Mouse (Mus musculus): ENCODE measurements around the gene Tex19.1. TPM values are rescaled to one million over a fixed set of nuclear protein-coding genes. Genes with fewer than 3 reads are reported as not detected.
A peak's percentile ranks its signal among the peaks of the same experiment; 100 is the strongest.
"Not testable (repeated sequence)": the region's sequence is repeated elsewhere in the genome, so short reads cannot be mapped to it uniquely, and the experiment has no call there.

Gene Tex19.1
- 0.10 TPM in 1 of 2 replicates, not detected in the other for polyA plus RNA-seq (2015; fragmentation: Nextera tagmentation; extraction: Ambion mirVana)

DNA sequence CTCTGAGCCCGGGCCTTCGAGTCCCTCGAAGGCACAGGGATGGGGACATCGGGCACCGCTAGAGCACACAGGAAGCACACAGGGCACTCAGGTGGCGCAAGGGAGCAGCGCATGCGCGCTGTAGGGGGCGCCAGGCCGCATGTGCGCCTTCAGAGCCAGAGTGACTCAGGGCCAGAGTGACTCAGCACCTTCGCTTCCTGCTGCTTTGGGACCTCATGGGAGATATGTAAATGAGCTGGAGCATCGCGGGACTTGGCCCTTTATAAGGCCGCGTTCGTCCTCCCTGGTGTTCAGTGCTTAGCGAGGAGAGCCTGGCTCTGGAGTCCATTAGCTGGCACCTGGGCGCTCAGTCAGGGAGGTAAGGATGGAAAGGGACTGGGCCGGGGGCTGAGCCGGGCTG, at the start of gene Tex19.1:
TSS of gene Tex19.1 (plus strand) at position 279 of the 400 bp plus-strand sequence.
- no peak for ATAC-seq (replicated peaks; ENCODE audit: insufficient number of reproducible peaks, insufficient read depth, low FRiP score, low read depth)
- Histone ChIP-seq H3K4me2 (no peak within 1 kb of the TSS), H3K36me3 (no peaks in the 10 kb centered on the region), H3K9ac (no peak within 1 kb of the TSS), H3K27ac (no peak within 1 kb of the TSS), H3K9me3 (replicated peaks) (no peaks in the 10 kb centered on the region), H3K27me3 (no peaks in the 10 kb centered on the region), H3K4me1 (replicated peaks) (no peaks in the 10 kb centered on the region), H3K4me3 (no peak within 1 kb of the TSS)
- 90% methylated on average over 22 of the region's 22 CpGs for WGBS

GRCm38 (mm10) chr11:121099762-121100161, 46.2 kb upstream of the Tex19.1 start:
- H3K4me3 ChIP-seq: no peak overlapping the region
- H3K4me2 ChIP-seq: no peak overlapping the region
- 46% methylated on average over 7 of the region's 7 CpGs for WGBS
- H3K27ac ChIP-seq: no peak overlapping the region
- H3K36me3 ChIP-seq: no peaks in the 10 kb centered on the region
- H3K9ac ChIP-seq: no peak overlapping the region
- H3K9me3 ChIP-seq (replicated peaks): no peaks in the 10 kb centered on the region
- H3K4me1 ChIP-seq (replicated peaks): peaks cover 4% of the 10 kb centered on the region
- no peaks in the 10 kb centered on the region for H3K27me3 ChIP-seq
- peak; percentile 39; the same call in 1 of the 2 replicates for ATAC-seq (replicated peaks; ENCODE audit: insufficient number of reproducible peaks, insufficient read depth, low FRiP score, low read depth)

GRCm38 (mm10) chr11:121100692-121101091, 45.3 kb upstream of the Tex19.1 start:
- ATAC-seq (replicated peaks; ENCODE audit: insufficient number of reproducible peaks, insufficient read depth, low FRiP score, low read depth): no peak
- Histone ChIP-seq H3K27ac (no peak overlapping the region), H3K9me3 (replicated peaks) (no peaks in the 10 kb centered on the region), H3K4me3 (no peak overlapping the region), H3K36me3 (no peaks in the 10 kb centered on the region), H3K4me1 (replicated peaks) (peaks cover 4% of the 10 kb centered on the region), H3K9ac (no peak overlapping the region), H3K4me2 (no peak overlapping the region), H3K27me3 (no peaks in the 10 kb centered on the region)
- 62% methylated on average over 7 of the region's 7 CpGs for WGBS

GRCm38 (mm10) chr11:121101124-121101805, 44.7 kb upstream of the Tex19.1 start:
- Histone ChIP-seq H3K4me2 (no peak overlapping the region), H3K9me3 (replicated peaks) (no peaks in the 10 kb centered on the region), H3K27ac (no peak overlapping the region), H3K36me3 (no peaks in the 10 kb centered on the region), H3K4me1 (replicated peaks) (peaks cover 4% of the 10 kb centered on the region), H3K9ac (no peak overlapping the region), H3K4me3 (no peak overlapping the region), H3K27me3 (no peaks in the 10 kb centered on the region)
- 74% methylated on average over 4 of the region's 4 CpGs for WGBS
- no peak for ATAC-seq (replicated peaks; ENCODE audit: insufficient number of reproducible peaks, insufficient read depth, low FRiP score, low read depth)

DNA sequence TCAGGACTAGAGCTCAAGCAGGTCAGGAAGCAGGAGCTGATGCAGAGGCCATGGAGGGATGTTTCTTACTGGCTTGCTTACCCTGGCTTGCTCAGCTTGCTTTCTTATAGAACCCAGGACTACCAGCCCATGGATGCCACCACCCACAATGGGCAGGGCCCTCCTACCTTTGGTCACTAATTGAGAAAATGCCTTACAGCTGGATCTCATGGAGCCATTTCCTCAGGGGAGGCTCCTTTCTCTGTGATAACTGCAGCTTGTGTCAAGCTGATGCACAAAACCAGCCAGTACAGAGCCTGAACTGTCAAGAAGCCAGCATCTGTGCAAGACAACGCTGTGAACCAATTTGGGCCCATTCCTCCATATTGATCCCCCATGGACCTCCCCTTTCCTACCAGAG, 38.7 kb upstream of the Tex19.1 start:
- not testable (repeated sequence) for H3K36me3 ChIP-seq; H3K27me3 ChIP-seq; H3K4me2 ChIP-seq; ATAC-seq (replicated peaks; ENCODE audit: insufficient number of reproducible peaks, insufficient read depth, low FRiP score, low read depth); H3K4me3 ChIP-seq; H3K9ac ChIP-seq; H3K9me3 ChIP-seq (replicated peaks)
- 86% methylated on average over 1 of the region's 1 CpGs for WGBS
- Histone ChIP-seq H3K27ac (peak overlapping the region; percentile 56; the same call in 1 of the 2 replicates), H3K4me1 (replicated peaks) (peaks cover 34% of the 10 kb centered on the region)

DNA sequence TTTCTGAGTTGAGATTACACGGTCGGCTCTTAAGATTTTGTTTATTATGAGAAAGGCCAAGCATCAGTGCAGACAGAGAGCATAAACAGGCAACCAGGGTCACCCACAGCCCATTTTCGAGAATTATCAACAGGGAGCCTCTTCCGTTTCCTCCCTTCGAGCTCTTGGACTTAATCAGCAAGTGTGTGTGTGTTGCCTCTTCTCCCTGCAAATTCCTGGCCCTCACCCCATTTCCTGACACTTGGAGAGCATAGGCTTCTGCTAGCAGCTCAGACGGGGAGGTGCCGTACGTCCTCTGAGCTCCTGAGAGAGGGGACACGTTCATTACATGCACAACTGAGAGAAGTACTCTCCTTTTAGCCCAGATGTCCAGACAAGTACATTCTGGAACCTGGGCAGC, 37.9 kb upstream of the Tex19.1 start:
- no peak overlapping the region for H3K9ac ChIP-seq
- peak overlapping the region; percentile 56 for H3K27ac ChIP-seq
- H3K27me3 ChIP-seq: no peaks in the 10 kb centered on the region
- no peak overlapping the region for H3K4me2 ChIP-seq
- no peak overlapping the region for H3K4me3 ChIP-seq
- H3K4me1 ChIP-seq (replicated peaks): peaks cover 34% of the 10 kb centered on the region
- H3K36me3 ChIP-seq: no peaks in the 10 kb centered on the region
- ATAC-seq (replicated peaks; ENCODE audit: insufficient number of reproducible peaks, insufficient read depth, low FRiP score, low read depth): peak; percentile 68
- 19% methylated on average over 9 of the region's 9 CpGs for WGBS
- H3K9me3 ChIP-seq (replicated peaks): no peaks in the 10 kb centered on the region

- Histone ChIP-seq H3K4me1 (replicated peaks) (peaks cover 34% of the 10 kb centered on the region), H3K27me3 (no peaks in the 10 kb centered on the region; the same call in 1 of the 2 replicates), H3K9me3 (replicated peaks) (no peaks in the 10 kb centered on the region), H3K9ac (no peak overlapping the region), H3K27ac (no peak overlapping the region), H3K4me3 (no peak overlapping the region), H3K36me3 (no peaks in the 10 kb centered on the region), H3K4me2 (no peak overlapping the region)
- WGBS: 5% methylated on average over 2 of the region's 2 CpGs
- ATAC-seq (replicated peaks; ENCODE audit: insufficient number of reproducible peaks, insufficient read depth, low FRiP score, low read depth): peak; percentile 91
Observed at GRCm38 (mm10) chr11:121109986-121110385, 36.0 kb upstream of the Tex19.1 start.

DNA sequence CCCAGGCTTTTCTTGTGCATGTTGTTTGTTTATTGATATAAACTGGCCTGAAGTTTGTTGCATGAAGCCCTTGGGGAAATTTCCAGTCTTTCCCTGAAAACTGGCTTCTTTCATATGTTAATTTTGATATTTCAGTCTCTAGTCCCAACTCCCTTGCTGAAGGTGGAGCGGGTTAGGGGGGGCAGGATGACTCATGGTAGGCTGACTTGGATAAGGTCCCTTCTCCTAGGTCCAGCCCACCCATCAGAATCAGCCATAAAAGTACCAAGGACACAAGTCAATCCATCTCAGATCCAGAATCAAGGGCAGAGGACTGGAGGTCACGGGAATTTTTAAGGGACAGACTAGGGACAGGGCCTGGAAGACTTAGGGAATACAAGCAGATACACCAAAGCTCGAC, 34.9 kb upstream of the Tex19.1 start:
- Histone ChIP-seq H3K27me3 (no peaks in the 10 kb centered on the region; the same call in 1 of the 2 replicates), H3K4me2 (no peak overlapping the region), H3K27ac (no peak overlapping the region), H3K36me3 (no peaks in the 10 kb centered on the region), H3K4me3 (no peak overlapping the region), H3K4me1 (replicated peaks) (peaks cover 34% of the 10 kb centered on the region), H3K9ac (no peak overlapping the region), H3K9me3 (replicated peaks) (no peaks in the 10 kb centered on the region)
- WGBS: 82% methylated on average over 3 of the region's 3 CpGs
- ATAC-seq (replicated peaks; ENCODE audit: insufficient number of reproducible peaks, insufficient read depth, low FRiP score, low read depth): no peak

DNA sequence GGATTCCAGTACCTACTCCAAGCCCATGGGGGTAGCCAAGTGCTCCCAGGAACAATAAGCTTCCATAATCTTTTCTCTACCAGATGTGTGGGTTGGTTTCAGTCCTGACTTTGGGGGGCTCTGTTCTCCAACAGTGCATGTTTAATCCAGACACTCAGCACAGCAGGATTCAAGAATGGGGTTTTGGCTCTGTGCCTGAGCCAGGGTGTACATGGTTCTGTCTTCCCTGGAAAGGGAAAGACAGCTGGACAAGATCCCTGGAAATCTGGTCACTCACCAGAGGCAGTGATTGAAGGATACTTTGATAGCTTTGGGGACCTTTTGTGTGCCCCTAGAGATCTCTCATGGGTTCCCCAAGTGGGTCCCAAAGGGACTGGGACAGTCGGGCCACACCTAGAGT, 34.3 kb upstream of the Tex19.1 start:
- no peaks in the 10 kb centered on the region for H3K36me3 ChIP-seq
- H3K9ac ChIP-seq: no peak overlapping the region
- peaks cover 34% of the 10 kb centered on the region for H3K4me1 ChIP-seq (replicated peaks)
- no peak overlapping the region for H3K27ac ChIP-seq
- ATAC-seq (replicated peaks; ENCODE audit: insufficient number of reproducible peaks, insufficient read depth, low FRiP score, low read depth): no peak
- H3K9me3 ChIP-seq (replicated peaks): no peaks in the 10 kb centered on the region
- no peaks in the 10 kb centered on the region; the same call in none of the 2 replicates for H3K27me3 ChIP-seq
- 79% methylated on average over 1 of the region's 1 CpGs for WGBS
- H3K4me3 ChIP-seq: no peak overlapping the region
- H3K4me2 ChIP-seq: no peak overlapping the region

GRCm38 (mm10) chr11:121112091-121112775, 33.7 kb upstream of the Tex19.1 start:
- Histone ChIP-seq H3K4me3 (no peak overlapping the region), H3K27me3 (no peaks in the 10 kb centered on the region; the same call in none of the 2 replicates), H3K4me2 (no peak overlapping the region), H3K36me3 (no peaks in the 10 kb centered on the region), H3K9ac (no peak overlapping the region), H3K4me1 (replicated peaks) (peaks cover 34% of the 10 kb centered on the region), H3K27ac (no peak overlapping the region), H3K9me3 (replicated peaks) (no peaks in the 10 kb centered on the region)
- no peak for ATAC-seq (replicated peaks; ENCODE audit: insufficient number of reproducible peaks, insufficient read depth, low FRiP score, low read depth)
- WGBS: 66% methylated on average over 5 of the region's 5 CpGs

DNA sequence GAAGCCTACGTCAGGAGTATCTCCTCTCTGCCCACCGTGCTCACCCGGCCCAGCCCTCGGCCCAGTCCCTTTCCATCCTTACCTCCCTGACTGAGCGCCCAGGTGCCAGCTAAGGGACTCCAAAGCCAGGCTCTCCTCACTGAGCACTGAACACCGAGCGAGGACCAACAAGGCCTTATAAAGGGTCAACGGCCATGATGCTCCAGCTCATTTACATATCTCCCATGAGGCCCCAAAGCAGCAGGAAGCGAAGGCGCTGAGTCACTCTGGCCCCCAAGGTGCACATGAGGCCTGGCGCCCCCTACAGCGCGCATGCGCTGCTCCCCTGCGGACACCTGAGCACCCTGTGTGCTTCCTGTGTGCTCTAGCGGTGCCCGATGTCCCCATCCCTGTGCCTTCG, 27.8 kb upstream of the Tex19.1 start:
- Histone ChIP-seq H3K36me3 (no peaks in the 10 kb centered on the region), H3K9me3 (replicated peaks) (no peaks in the 10 kb centered on the region), H3K4me3 (no peak overlapping the region), H3K9ac (no peak overlapping the region), H3K4me2 (no peak overlapping the region), H3K27ac (no peak overlapping the region), H3K27me3 (peaks cover 3% of the 10 kb centered on the region), H3K4me1 (replicated peaks) (peaks cover 13% of the 10 kb centered on the region)
- no peak for ATAC-seq (replicated peaks; ENCODE audit: insufficient number of reproducible peaks, insufficient read depth, low FRiP score, low read depth)
- whole genome bisulfite sequencing: 91% methylated on average over 18 of the region's 18 CpGs
